Mouse (Mus musculus) adrenal gland, postnatal 14 days (tissue): ENCODE measurements at regions not wholly inside any gene's neighbourhood (a gene's known extent, or its start where the extent isn't known, plus 50 kb on each side); places are given as distances from the start of the nearest gene placed in this dataset.

Experiments
- DNase-seq: peaks from one replicate; pipeline ENCODE4 v3.0.0; 2021; ENCODE audit warnings: mixed read lengths

DNA sequence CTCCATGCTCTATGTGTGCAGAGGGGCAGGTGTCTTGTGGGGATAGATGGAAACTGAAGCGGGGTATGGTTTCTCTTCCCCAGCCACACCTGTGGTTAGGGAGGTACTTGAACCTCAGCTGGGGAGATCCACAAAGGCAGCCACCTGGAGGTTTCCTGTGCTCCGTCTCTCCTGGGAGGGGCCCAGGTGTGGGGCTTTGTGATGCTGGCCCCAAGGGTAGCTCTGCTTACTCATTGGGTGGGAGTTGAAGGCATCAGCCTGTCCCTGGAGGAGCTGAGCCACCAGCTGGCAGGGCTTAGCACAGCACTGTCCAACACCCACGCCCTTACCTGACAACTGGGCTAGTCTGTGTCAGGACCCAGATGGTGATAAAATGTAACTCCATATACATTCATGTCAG, 81.4 kb downstream of the Lhx2 start:
- no peak for DNase-seq

DNA sequence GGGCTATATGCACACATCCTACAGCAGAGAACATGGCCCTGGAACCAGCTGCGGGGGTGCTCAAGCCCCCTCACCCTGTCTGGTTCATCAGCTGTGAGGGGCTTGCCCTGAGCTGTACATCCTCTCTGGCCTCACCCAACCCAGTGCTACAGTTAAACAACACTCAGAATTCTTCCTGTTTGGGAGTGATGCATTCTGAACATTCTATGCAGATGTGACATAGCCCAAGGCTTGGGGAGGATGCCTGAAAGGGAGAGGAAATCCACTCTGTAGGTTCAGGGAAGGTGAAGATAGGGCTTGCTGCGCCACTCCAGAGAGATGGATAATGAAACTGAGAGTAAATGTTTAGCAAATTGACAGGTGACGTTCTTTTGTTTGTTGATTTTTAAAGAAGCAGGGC, 83.3 kb downstream of the Lhx2 start:
- no peak for DNase-seq

DNA sequence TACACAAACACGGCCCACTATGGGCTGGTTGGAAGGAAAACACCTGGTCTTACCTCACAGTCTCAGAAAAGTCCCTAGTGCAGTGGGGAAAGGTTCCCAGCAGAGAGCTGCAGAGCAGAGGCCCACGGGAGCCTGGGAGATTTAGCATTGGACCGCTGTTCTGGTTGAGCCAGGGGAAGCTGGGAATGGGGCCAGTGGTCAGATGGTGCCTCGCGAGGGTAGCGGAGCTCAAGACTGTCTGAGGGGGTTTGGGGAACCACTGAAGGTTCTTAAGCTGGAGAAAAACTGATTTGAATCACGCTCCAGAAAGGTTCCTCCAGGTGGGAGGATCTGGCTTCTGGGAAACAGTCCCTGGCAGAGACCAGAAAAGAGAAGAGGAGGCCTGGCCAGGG, 84.8 kb downstream of the Lhx2 start:
- no peak for DNase-seq

DNA sequence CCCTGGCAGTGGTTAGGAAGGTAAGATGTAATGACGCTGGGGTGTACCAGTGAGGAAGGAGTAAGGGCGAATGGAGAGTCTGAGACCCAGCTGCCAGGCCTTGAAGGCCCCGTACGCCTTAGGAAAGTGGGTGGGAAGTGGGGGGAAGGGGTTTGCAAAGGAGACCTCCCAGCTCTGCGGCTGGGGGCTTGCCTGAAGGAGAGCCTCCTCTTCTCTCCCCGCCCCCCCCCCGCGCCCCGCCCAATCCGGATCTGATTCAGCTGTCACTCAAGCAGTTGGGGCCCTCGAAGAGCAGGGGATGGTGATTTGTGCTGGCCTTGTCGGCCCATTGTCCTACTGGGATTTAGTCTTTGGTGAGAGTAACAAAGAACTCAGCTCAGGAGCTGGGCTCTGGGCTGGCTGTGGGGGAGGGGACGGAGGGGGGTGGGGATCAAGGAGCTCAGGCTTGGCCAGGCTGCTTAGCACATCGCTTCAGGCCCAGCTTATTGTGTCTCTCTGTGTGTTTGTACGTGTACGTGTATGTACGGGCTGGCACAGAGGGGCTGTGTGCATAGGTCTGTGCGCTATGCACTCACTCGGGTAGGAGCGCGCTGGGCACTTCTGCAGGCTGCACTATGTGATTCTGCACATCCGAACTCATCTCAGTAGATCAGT, 85.3 kb downstream of the Lhx2 start:
- DNase-seq = no peak

DNA sequence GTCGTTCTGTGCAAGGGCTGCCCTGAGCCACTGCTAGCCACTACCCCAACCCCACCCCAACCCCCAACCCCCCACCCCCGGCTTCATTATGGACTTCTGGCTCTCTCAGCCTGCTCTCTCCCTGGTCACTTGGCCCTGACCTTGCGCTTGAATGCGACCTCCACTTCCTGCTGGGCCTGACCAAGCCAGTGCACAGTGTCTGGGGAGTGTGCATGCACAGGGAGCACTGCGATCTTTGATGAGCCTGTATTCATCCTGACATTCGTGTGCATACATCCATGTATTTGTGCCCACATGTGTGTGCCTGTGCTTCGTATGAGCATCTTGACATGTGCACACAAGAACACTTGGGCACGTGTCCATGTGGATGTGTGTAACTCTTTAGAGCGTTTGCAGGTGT, 85.9 kb downstream of the Lhx2 start:
- DNase-seq = no peak

DNA sequence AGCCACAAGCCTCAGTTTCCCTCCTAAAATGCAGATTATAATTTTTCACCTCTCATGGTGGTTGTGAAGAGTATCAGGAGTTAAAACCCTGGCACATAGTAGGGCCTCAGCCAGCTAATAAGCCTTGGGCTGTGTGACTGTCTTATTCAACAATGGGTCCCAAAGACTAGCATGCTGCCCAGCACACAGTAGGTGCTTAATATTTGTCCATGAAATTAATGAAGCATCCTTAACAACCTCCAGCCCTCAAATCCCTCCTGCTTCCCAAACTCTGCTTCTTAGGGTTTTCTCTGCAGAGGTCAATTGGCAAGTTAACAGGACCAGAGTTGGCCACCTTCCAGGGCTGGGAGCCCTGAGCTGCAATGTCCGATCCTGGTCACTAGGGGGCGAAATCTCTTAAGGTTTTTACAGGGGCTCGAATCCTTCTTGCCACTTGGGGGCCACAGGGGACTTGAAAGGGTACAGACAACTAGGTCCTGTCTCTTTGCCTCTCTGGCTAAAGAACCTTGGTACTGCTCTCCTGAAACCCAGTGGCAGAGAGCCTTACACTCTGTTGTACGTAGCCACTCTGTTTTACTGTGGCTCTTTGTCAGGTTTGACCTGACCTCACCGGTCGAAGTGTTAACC, 81.6 kb upstream of the Nek6 start:
- peak; percentile 89 for DNase-seq

DNA sequence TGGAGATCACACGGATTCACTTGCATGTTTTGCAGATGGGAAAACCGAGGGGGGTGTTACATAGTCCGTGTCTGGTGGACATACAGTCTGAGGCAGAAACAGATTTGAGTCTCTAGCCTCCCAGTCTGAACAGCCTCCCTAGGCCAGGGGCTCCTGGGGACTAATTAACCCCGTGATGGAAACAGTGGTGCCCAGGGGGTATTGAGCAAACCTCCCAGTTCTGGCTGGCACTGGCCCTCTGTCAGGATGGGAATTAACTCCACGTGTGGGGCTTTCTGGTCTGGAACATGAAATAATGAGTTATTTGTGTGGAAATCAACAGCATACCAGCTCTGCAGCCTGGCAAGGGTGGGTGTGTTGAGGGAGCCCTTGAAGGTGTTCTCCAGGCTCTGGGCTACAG, 79.9 kb upstream of the Nek6 start:
- DNase-seq = peak; percentile 44

DNA sequence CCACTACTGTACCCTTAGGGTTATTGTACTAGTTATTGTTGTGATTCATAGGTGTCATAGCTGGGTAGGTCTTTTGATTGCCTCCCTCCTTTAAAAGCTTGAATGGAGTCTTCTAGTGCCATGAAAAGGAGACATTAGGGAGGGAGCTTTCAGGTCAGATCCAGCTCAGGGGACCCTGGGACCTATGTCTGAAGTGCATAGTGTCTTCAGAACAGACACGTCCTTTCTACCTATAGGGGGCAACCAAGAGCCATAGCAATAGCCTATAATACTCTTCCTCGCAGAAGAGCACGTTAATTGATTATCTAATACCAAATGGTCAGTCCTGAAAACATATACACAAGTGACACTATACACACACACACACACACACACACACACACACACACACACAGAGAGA, 77.7 kb upstream of the Nek6 start:
- DNase-seq = peak; percentile 12

DNA sequence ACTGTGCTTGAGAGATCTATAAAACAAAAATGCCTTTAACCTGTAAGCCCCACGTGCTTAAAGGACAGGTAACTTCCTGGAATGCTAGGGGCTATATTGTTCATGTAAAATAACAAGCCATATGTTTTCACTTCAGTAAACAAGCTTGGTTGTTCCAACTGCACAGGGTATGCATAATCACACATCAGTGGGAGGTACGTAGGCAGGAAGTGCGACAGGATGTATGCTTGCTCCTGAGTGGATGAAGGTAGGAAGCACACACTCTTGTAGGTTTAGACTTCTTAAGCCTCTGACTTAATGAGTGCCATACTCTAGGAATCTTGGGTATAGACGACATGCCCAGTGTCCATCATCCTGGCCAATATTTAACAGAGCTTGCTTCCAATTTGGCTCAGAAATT, 74.7 kb upstream of the Nek6 start:
- no peak for DNase-seq

DNA sequence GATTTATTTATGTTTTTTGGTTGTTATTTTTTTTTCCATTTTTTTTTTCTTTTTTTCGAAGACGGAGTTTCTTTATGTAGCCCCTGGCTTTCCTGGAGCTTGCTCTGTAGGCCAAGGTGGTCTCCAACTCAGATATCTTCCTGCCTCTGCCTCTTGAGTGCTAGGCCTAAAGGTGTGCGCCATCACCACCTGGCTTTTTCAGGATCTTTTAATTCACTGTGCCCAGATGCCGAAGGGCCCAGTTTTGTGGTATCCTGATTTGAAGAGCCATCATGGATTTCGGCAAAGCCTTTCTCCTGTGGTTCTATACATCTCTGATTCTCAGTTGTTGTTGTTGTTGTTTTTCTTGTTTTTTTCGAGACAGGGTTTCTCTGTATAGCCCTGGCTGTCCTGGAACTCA, 72.3 kb upstream of the Nek6 start:
- DNase-seq = no peak

DNA sequence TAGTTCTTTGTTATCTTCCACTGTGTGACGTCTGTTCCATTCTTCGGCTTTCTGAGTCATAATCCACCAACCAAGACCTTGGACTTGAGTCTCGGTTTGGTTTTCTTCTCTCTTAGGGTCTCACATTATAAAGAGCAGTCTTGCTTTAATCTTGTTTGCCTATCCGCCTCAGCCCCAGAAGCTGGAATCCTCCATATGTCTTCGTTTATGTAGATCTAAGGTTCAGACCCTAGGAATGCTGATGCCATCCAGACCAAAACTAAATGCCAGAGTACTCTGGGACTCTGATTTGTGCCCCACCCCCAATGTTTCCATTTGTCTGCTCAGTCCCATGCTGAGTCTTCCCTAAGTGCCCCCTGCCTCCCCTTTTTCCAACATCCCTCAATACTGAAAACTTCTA, 71.5 kb upstream of the Nek6 start:
- no peak for DNase-seq

DNA sequence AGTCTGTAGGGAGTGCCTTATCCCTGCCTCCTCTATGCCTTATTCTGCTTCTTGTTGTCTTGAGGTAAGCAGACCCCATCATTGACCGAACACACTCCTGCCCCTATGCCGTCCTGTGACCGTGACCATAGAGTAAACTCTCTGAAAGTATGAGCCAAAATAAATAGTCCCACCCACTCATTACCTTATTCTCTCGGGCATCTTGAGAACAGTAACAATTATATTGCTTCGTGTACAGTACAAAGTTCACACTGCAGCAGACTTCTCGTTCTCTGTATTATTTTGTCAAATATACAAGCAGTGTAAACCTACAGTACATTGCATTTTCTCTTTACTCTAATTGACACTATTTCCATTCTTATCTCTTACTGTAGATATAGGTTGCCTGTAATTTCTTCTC, 62.4 kb upstream of the Nek6 start:
- DNase-seq = no peak

DNA sequence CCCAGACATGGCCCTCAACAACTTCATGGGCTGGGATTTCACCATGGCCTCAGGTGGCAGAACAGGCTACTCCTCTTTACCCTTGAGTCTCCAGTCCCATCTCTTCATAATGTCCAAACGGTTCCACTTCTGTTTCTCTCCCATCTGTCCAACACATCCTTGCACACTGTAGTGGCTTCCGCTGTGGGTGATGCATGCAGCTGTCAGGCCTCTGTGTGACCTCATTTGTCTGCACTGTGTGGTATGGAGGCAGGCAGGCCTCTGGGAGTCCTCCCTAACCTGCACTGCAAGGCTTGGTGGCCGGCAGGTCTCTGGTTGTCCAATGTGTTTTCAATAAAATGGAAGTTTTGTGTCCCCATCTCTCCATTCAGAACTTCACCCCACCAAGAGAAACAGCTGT, 54.9 kb upstream of the Nek6 start:
- DNase-seq = no peak

DNA sequence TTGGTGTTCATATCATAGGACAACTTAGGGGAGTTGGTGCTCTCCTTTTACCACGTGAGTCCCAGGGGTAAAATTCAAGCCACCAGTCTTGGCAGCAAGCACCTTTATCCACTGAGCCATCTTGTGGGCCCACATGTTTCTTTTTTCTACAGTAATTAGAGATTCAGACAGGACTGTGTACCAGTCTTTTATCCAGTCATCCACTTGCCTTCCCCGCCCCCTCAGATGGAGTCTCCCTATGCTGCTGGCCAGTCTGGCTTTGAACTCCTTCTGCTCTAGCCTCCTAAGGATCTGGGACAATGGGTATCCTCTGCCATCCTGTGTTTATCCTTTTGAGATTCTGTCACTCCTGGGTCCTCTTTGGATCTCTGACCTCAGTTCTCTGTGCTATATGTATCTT, 51.1 kb upstream of the Nek6 start:
- DNase-seq = no peak

DNA sequence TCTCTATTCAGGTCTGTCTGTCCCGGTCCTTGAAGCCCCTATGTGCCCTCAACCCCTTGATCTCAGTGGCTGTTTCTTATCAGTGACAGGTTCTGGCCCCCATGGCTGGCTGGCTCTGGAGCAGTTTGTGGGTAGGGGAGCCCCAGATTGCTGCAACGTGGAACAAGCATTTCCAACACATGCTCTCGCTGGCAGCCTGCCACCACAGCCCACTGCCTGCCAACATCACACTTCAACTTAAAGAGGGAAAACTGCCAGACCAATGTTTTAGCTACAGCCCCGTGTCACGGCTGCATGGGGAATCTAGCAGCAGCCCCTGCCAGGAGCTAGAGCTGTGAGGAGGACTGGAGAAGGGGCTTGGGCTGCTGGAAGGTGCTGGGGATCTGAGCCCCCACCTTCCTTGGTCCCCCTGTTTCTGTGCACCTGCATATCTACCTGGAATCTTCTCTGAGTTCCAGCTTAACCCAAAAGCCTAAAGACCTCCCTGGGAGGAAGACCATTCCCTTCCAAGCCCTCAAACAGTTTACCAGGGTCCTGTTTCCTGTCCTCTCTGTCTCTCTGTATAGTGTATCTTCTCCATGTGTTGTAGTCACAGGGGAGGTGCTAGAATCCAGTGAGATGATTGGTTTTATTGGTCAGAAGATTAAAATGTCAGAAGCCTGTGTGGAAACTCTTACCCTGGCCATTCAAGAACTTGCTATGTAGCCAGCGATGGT, 50.5 kb upstream of the Nek6 start:
- DNase-seq = no peak
